Mouse (Mus musculus) stomach, postnatal 0 days (tissue): ENCODE measurements around the gene Nol4l.

Experiments
- CTCF ChIP-seq: IDR thresholded peaks from 2 replicates; pipeline ENCODE4 v1.5.1; 2016; ENCODE audit warnings: antibody characterized with exemption, low read depth, mild to moderate bottlenecking, moderate library complexity
- EP300 ChIP-seq: optimal IDR thresholded peaks from 2 replicates; pipeline ENCODE3; 2016; ENCODE audit warnings: antibody characterized with exemption

DNA sequence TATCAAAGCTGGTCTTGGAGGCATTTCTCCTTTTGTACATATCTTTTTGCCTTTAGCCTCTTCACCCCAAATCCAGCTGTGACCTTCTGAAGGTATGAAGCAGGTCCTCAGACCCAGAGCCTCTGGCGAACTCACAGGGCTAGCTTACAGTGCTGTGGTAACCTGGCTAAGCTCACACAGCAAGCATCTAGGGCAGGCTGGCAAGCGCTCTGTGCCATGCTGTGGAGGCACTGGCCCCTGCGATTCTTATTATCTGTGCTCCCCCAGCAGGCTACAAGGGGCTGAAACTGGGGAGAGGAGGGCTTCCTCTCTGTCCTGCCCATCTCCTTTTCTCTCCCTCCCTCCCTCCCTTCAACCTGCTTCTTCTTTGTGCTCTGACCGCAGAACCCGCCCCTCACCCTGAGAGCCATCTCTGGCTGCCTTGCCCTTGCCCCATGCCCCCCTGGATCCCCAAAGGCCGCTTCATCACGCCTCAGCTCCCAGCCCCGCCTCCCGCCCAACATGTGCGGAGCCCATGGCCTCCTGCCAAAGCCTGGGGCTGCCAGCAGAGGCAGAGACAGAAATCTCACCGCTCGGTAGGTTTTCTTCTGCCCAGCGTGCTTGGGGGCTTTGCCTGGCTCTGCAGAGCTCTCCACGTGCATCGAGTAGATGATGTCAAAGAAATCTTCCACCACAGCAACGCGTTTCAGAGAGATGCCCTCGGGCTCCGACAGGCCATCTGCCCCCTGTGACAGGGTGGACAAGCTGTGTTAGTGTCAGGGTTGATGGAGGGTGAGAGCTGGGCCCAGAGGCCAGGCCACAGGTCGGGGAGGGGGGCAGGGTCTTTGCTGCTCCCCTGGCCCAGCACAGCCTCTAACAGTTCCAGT, 46.4 kb downstream of the Nol4l start:
- TF ChIP-seq CTCF, result no peak
- TF ChIP-seq EP300, result no peak
